Mouse (Mus musculus) gastrocnemius, postnatal 25 days (tissue): ENCODE measurements around the gene 4933425L06Rik. TPM values are rescaled to one million over a fixed set of nuclear protein-coding genes. Genes with fewer than 3 reads are reported as not detected.

Experiments used
- DNase-seq: peaks from one replicate; pipeline ENCODE4 v3.0.0; 2022
- total RNA-seq, 2 experiments: library from RNA; stranded (reverse); gene quantifications; 1 replicate in 1 of 2; 2 replicates in 1 of 2; pipeline ENCODE4 v1.2.3; 2021

Gene 4933425L06Rik
- total RNA-seq, 2 experiments from 2014 or later: not detected

GRCm38 (mm10) chr13:105134397-105134796 lies 52.5 kb downstream of the 4933425L06Rik start:
- no peak for DNase-seq

- no peak for DNase-seq
These were observed 58.0 kb downstream of the 4933425L06Rik start for GRCm38 (mm10) chr13:105139881-105140280.

GRCm38 (mm10) chr13:105146827-105147226 lies 64.9 kb downstream of the 4933425L06Rik start:
- no peak for DNase-seq

- no peak for DNase-seq
These were observed 66.0 kb downstream of the 4933425L06Rik start for GRCm38 (mm10) chr13:105147795-105148418.

GRCm38 (mm10) chr13:105150006-105150405 lies 68.1 kb downstream of the 4933425L06Rik start:
- DNase-seq: no peak

GRCm38 (mm10) chr13:105153955-105154354 lies 72.0 kb downstream of the 4933425L06Rik start:
- DNase-seq: no peak

- no peak for DNase-seq
These were observed 83.5 kb downstream of the 4933425L06Rik start for GRCm38 (mm10) chr13:105165441-105165840.

Other genes starting within 250 kb of the 4933425L06Rik start
- gene Shisal2b, start 218.2 kb upstream of the 4933425L06Rik start, total RNA-seq: under 1 TPM in 1 of 2 experiments, not detected in 1; 0.36 TPM
- 1 to 10 TPM in 1 of 2 experiments, under 1 TPM in 1; 0.49 to 1.7 TPM for gene Rgs7bp, start 27.2 kb upstream of the 4933425L06Rik start, total RNA-seq
- under 1 TPM; 0.10 to 0.24 TPM for gene Rnf180, start 212.7 kb downstream of the 4933425L06Rik start, total RNA-seq